Mouse (Mus musculus) heart, embryonic 11.5 days (tissue): ENCODE data around the gene Dtx2. TPM values are rescaled to one million over a fixed set of nuclear protein-coding genes. Genes with fewer than 3 reads are reported as not detected.

Experiments
- ATAC-seq: fragments of 200-750 bp; cut with Nextera tagmentation; replicated peaks from 2 replicates; pipeline ENCODE4 v1.8.0; 2017; ENCODE audit warnings: moderate library complexity; ENCODE audit not compliant: insufficient number of reproducible peaks, low FRiP score, low TSS enrichment
- H3K27ac ChIP-seq: fragments of 300-500 bp; sonication (generic); 2 replicates; pipeline ENCODE4 v1.5.1; 2014; ENCODE audit warnings: mild to moderate bottlenecking, low read depth, low read length
- H3K27me3 ChIP-seq: fragments of 300-500 bp; sonication (generic); 2 replicates; pipeline ENCODE4 v1.6.1; 2014; ENCODE audit warnings: mild to moderate bottlenecking, low read length, mixed read lengths; ENCODE audit not compliant: control insufficient read depth, insufficient read depth
- H3K36me3 ChIP-seq: fragments of 300-500 bp; sonication (generic); 2 replicates; pipeline ENCODE4 v1.6.1; 2014; ENCODE audit warnings: mild to moderate bottlenecking, low read length, moderate library complexity, mixed read lengths; ENCODE audit not compliant: control insufficient read depth, insufficient read depth
- H3K4me1 ChIP-seq: fragments of 300-500 bp; sonication (generic); 2 replicates; pipeline ENCODE4 v1.6.1; 2014; ENCODE audit warnings: low read length; ENCODE audit not compliant: control insufficient read depth, insufficient read depth
- H3K4me2 ChIP-seq: fragments of 300-500 bp; sonication (generic); 2 replicates; pipeline ENCODE4 v1.6.1; 2014; ENCODE audit warnings: mild to moderate bottlenecking, moderate library complexity
- H3K4me3 ChIP-seq: fragments of 300-500 bp; sonication (generic); 2 replicates; pipeline ENCODE4 v1.5.1; 2014; ENCODE audit warnings: low read depth, low read length
- H3K9ac ChIP-seq: fragments of 300-500 bp; sonication (generic); 2 replicates; pipeline ENCODE4 v1.6.1; 2014; ENCODE audit warnings: mild to moderate bottlenecking, low read depth, low read length, moderate library complexity
- H3K9me3 ChIP-seq: fragments of 300-500 bp; sonication (generic); replicated peaks from 2 replicates; pipeline ENCODE4 v1.6.1; 2016; ENCODE audit warnings: low read length; ENCODE audit not compliant: control insufficient read depth
- WGBS: fragments of 180-500 bp; shearing (Covaris S2); extraction: QIAGEN DNeasy Blood & Tissue Kit; methylation state at CpG from one replicate; pipeline ENCODE4 v1.1.7; 2014; ENCODE audit not compliant: insufficient replicate concordance; 5-methylcytosine and 5-hydroxymethylcytosine counted together
- polyA plus RNA-seq: library from polyadenylated mRNA; unstranded; fragments of >200 nt; fragmentation: Nextera tagmentation; extraction: Ambion mirVana; gene quantifications from 2 replicates; pipeline ENCODE4 v1.2.1, GENCODE M21; 2014

Gene Dtx2
- polyA plus RNA-seq, 1 experiment from 2014 or later, result 24.7 TPM

GRCm38 (mm10) chr5:135984546-135985044 is 10.0 kb upstream of the Dtx2 start:
- H3K36me3 ChIP-seq, result no peaks in the 10 kb centered on the region
- WGBS, result 61% methylated on average over 6 of the region's 6 CpGs
- H3K4me2 ChIP-seq, result no peak overlapping the region
- H3K9ac ChIP-seq, result no peak overlapping the region
- no peaks in the 10 kb centered on the region for H3K9me3 ChIP-seq
- H3K4me1 ChIP-seq, result no peaks in the 10 kb centered on the region
- H3K27me3 ChIP-seq, result no peaks in the 10 kb centered on the region
- H3K27ac ChIP-seq, result no peak overlapping the region
- H3K4me3 ChIP-seq, result no peak overlapping the region
- no peak for ATAC-seq

- H3K9me3 ChIP-seq, result no peaks in the 10 kb centered on the region
- no peaks in the 10 kb centered on the region for H3K36me3 ChIP-seq
- no peak for ATAC-seq
- no peaks in the 10 kb centered on the region for H3K27me3 ChIP-seq
- H3K4me3 ChIP-seq, result no peak overlapping the region
- no peak overlapping the region for H3K9ac ChIP-seq
- H3K4me1 ChIP-seq, result no peaks in the 10 kb centered on the region
- H3K4me2 ChIP-seq, result no peak overlapping the region
- no peak overlapping the region for H3K27ac ChIP-seq
- WGBS, result 45% methylated on average over 11 of the region's 11 CpGs
These were observed 7.4 kb upstream of the Dtx2 start for GRCm38 (mm10) chr5:135987248-135987647.

DNA sequence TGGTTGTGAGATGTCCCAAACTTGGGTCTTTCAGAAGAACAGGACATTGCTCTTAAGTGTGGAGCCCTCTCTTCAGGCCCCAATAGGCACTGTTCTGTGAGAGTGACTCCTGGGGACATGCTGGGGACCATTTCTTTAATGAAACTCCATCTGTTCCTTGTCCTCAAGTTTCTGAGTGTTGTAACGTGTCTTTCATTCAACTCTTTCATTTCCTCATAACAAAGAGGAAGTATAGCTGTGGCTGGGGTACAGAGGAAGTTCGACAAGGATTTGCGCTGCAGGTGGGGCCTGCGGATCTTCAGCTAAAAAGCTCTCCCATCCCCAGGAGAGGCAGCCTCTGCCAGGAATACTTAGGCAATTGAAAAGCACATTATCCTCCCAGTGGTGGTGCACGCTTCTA is 4.0 kb upstream of the Dtx2 start:
- H3K36me3 ChIP-seq, result no peaks in the 10 kb centered on the region
- H3K27me3 ChIP-seq, result no peaks in the 10 kb centered on the region
- no peak overlapping the region for H3K4me2 ChIP-seq
- no peak overlapping the region for H3K27ac ChIP-seq
- no peak overlapping the region for H3K9ac ChIP-seq
- no peaks in the 10 kb centered on the region for H3K9me3 ChIP-seq
- peaks cover 1% of the 10 kb centered on the region; the same call in 1 of the 2 replicates for H3K4me1 ChIP-seq
- 64% methylated on average over 5 of the region's 5 CpGs for WGBS
- H3K4me3 ChIP-seq, result no peak overlapping the region
- ATAC-seq, result no peak

GRCm38 (mm10) chr5:135993381-135993965 is 1.1 kb upstream of the Dtx2 start:
- Histone ChIP-seq H3K4me1 (peaks cover 4% of the 10 kb centered on the region; the same call in 1 of the 2 replicates), H3K4me2 (no peak overlapping the region), H3K9me3 (no peaks in the 10 kb centered on the region), H3K4me3 (no peak overlapping the region), H3K36me3 (peaks cover 2% of the 10 kb centered on the region; the same call in 1 of the 2 replicates), H3K27ac (no peak overlapping the region), H3K27me3 (no peaks in the 10 kb centered on the region), H3K9ac (no peak overlapping the region)
- ATAC-seq, result no peak
- 39% methylated on average over 5 of the region's 5 CpGs for WGBS

DNA sequence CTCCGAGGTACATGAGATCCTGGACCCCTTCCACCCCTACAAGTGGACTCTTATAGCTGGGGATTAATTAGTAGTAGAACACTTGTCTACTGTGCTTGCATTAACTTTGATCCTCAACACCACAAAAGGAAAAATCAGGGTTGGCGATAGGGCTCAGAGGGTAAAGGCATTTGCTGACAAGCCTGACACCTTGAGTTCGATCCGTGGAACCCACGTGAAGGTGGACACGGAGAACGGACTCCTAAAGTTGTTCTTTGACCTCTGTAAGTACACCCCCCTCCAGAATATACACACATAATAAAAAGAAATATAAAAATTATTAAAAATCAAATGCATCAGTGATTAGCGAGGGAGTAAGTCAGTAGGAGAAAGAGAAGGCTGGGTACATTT is 270 bp upstream of the Dtx2 start:
- no peaks in the 10 kb centered on the region for H3K27me3 ChIP-seq
- peaks cover 10% of the 10 kb centered on the region for H3K36me3 ChIP-seq
- H3K4me3 ChIP-seq, result no peak overlapping the region; the same call in 1 of the 2 replicates
- H3K9me3 ChIP-seq, result no peaks in the 10 kb centered on the region
- no peak overlapping the region; the same call in 1 of the 2 replicates for H3K4me2 ChIP-seq
- H3K4me1 ChIP-seq, result peaks cover 4% of the 10 kb centered on the region; the same call in 1 of the 2 replicates
- H3K9ac ChIP-seq, result no peak overlapping the region
- no peak for ATAC-seq
- 61% methylated on average over 8 of the region's 8 CpGs for WGBS
- H3K27ac ChIP-seq, result no peak overlapping the region

DNA sequence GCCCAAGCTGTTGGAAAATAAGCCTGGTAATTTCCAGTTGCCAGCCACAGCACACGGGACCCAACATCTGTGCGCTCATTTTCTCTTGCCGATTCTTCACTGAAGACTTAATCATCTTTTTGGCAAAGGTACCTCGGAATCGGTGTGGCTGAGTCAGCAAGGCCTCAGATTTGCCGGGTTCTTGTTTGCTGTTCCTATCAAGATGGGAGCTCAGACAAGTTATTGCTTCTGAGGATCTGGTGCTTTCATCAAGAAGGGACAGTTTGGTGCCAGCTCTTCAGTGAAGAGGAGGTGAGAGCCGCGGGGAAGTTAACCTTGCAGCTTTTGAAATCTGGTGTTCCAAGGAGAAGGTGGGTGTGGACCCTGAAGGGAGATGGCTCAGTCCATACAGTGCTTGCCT is 1.6 kb downstream of the Dtx2 start:
- H3K4me1 ChIP-seq, result peaks cover 4% of the 10 kb centered on the region; the same call in 1 of the 2 replicates
- H3K9me3 ChIP-seq, result no peaks in the 10 kb centered on the region
- H3K36me3 ChIP-seq, result peaks cover 15% of the 10 kb centered on the region
- H3K4me3 ChIP-seq, result no peak overlapping the region
- no peak overlapping the region for H3K27ac ChIP-seq
- peak overlapping the region; percentile 87; the same call in 1 of the 2 replicates for H3K4me2 ChIP-seq
- WGBS, result 90% methylated on average over 8 of the region's 8 CpGs
- no peak overlapping the region for H3K9ac ChIP-seq
- ATAC-seq, result no peak
- H3K27me3 ChIP-seq, result no peaks in the 10 kb centered on the region

DNA sequence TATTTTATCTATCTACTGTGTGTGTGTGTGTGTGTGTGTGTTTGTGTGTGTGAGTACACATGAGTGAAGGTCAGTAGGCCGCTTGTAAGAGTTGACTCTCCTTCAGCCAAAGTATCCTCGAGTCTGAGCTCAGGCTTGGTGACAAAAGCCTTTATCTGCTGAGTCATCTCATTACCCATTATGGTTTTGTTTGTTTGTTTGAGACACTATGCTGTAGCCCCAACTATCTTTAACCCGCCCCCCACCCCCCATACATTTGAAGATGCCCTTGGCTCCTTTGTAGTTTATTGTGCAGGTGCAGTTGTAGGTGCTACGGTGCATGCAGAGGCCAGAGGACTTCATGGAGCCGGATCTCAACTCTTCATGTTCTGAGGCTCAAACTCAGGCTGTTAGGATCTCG is 6.6 kb downstream of the Dtx2 start:
- ATAC-seq, result no peak
- H3K36me3 ChIP-seq, result peaks cover 20% of the 10 kb centered on the region
- no peaks in the 10 kb centered on the region for H3K27me3 ChIP-seq
- H3K27ac ChIP-seq, result no peak overlapping the region
- H3K4me2 ChIP-seq, result no peak overlapping the region
- no peaks in the 10 kb centered on the region for H3K9me3 ChIP-seq
- no peak overlapping the region for H3K4me3 ChIP-seq
- H3K4me1 ChIP-seq, result peaks cover 15% of the 10 kb centered on the region
- WGBS, result 89% methylated on average over 6 of the region's 6 CpGs
- H3K9ac ChIP-seq, result no peak overlapping the region

DNA sequence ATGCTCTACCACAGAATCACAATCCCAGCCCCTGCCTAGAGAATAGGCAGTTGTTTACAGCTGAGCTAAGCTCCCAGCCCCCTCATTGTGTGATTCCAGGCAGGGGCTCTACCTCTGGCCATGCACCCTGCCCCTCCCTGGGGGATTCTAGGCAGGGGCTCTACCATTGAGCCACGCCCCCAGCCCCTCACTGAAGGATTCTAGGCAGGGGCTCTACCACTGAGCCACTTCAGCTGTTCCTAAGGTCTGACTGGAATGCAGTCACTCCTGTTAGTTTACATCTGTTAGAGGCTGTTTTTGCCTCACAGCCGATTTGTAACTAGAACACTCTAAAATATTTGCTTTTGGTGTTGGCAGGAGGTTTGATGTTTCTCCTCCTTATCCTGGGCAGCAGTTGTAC is 7.7 kb downstream of the Dtx2 start:
- 70% methylated on average over 2 of the region's 2 CpGs for WGBS
- no peak for ATAC-seq
- H3K4me3 ChIP-seq, result no peak overlapping the region
- peak overlapping the region; percentile 72 for H3K27ac ChIP-seq
- H3K9ac ChIP-seq, result no peak overlapping the region
- no peaks in the 10 kb centered on the region for H3K9me3 ChIP-seq
- H3K4me1 ChIP-seq, result peaks cover 15% of the 10 kb centered on the region
- H3K36me3 ChIP-seq, result peaks cover 20% of the 10 kb centered on the region
- no peak overlapping the region for H3K4me2 ChIP-seq
- H3K27me3 ChIP-seq, result no peaks in the 10 kb centered on the region

DNA sequence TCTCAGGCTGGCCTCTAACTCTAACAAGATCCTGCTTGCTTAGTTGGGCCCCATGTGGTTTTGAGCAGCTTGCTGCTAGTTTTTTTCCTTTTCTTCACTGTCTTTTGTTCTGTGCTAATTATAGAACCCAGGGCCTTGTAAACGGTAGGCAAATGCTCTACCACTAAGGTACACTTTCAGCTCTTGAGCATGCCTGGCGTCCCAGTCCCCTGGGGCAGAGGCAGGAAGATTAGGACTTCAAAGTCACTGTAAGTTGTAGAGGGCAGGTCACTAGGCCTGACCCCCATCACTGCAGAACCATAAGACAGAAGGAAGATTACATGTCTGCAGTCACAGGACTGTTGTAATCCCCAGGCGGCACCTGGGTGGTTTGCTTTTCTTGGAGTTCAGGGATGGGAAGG is 8.2 kb downstream of the Dtx2 start:
- peak overlapping the region; percentile 72 for H3K27ac ChIP-seq
- no peak overlapping the region for H3K9ac ChIP-seq
- 10% methylated on average over 3 of the region's 3 CpGs for WGBS
- no peaks in the 10 kb centered on the region for H3K9me3 ChIP-seq
- no peaks in the 10 kb centered on the region for H3K27me3 ChIP-seq
- no peak for ATAC-seq
- H3K4me3 ChIP-seq, result no peak overlapping the region
- H3K36me3 ChIP-seq, result peaks cover 20% of the 10 kb centered on the region
- H3K4me2 ChIP-seq, result peak overlapping the region; percentile 1; the same call in 1 of the 2 replicates
- peaks cover 15% of the 10 kb centered on the region for H3K4me1 ChIP-seq
